Comparison of ENCODE assay signal across 21 mouse cellular contexts in the genomic region with DNA sequence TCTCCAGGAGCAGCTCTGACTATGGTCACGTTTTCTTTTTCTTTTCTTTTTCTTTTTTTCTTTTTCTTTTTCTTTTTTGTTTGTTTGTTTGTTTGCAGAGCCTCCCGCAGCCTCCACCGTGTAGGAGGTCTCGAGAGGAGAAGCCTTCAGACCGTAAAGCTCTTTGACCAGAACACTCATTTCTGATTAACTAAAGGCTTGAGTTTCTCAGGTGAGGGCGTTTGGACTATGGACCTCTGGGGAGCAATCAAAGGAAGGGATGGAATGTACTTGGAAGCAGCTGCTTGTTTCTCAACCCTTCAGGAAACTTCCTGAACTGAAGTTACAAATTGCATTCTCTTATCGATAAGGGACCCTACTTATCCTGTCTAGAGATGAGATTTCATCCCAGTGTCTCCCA.
DNase-seq lines count a peak whose midpoint lies in the region; ATAC-seq and TF ChIP-seq lines count a peak whose summit lies in the region.
"Had no signal": no experiment of that assay in that cellular context is flagged by ENCODE, and none has a peak within 500 bp of the region (broad histone marks: within the 10 kb centered on the region; RNA-seq: fewer than 3 reads in every experiment).

No protein-coding gene starts in this region.

- no peaks in the 10 kb centered on the region for H3K9me3 ChIP-seq in lung, embryonic 16.5 days (ENCODE audit: control insufficient read depth, low read length)
- no peaks in the 10 kb centered on the region for H3K9me3 ChIP-seq in lung, postnatal 0 days (ENCODE audit: low read length)
- H3K9me3 ChIP-seq in kidney, postnatal 0 days (replicated peaks; ENCODE audit: low read length), result no peaks in the 10 kb centered on the region
- no peaks in the 10 kb centered on the region for H3K9me3 ChIP-seq in stomach, embryonic 14.5 days (ENCODE audit: control insufficient read depth, low read depth, low read length)
- H3K9me3 ChIP-seq in midbrain, embryonic 11.5 days (ENCODE audit: control insufficient read depth, low read length), result no peaks in the 10 kb centered on the region
- H3K9me3 ChIP-seq: embryonic facial prominence, embryonic 15.5 days; forebrain, embryonic 10.5 days; heart, embryonic 13.5 days; limb, embryonic 13.5 days; liver, embryonic 13.5 days; midbrain, embryonic 13.5 days had no signal

- WGBS in lung, embryonic 16.5 days, result 30% methylated on average over 7 of the region's 7 CpGs
- 28% methylated on average over 7 of the region's 7 CpGs for WGBS in lung, postnatal 0 days
- 24% methylated on average over 7 of the region's 7 CpGs for WGBS in kidney, postnatal 0 days
- 54% methylated on average over 7 of the region's 7 CpGs for WGBS in stomach, embryonic 14.5 days
- 79% methylated on average over 7 of the region's 7 CpGs for WGBS in midbrain, embryonic 11.5 days

- no peak overlapping the region for H3K9ac ChIP-seq in lung, embryonic 16.5 days (ENCODE audit: low read length)
- H3K9ac ChIP-seq in lung, postnatal 0 days (replicated peaks; ENCODE audit: low read depth), result no peak overlapping the region
- no peak overlapping the region for H3K9ac ChIP-seq in kidney, postnatal 0 days (ENCODE audit: low read depth, low read length)
- no peak overlapping the region for H3K9ac ChIP-seq in stomach, embryonic 14.5 days (replicated peaks; ENCODE audit: low read depth, low read length)
- no peak overlapping the region for H3K9ac ChIP-seq in midbrain, embryonic 11.5 days (ENCODE audit: low read length)
- H3K9ac ChIP-seq: embryonic facial prominence, embryonic 15.5 days; heart, embryonic 13.5 days; hindbrain, embryonic 14.5 days; limb, embryonic 13.5 days; liver, embryonic 13.5 days; midbrain, embryonic 13.5 days had no signal

- H3K4me2 ChIP-seq in lung, embryonic 16.5 days (ENCODE audit: low read depth, low read length), result no peak overlapping the region
- no peak overlapping the region for H3K4me2 ChIP-seq in lung, postnatal 0 days (replicated peaks; ENCODE audit: low read depth, low read length)
- no peak overlapping the region for H3K4me2 ChIP-seq in kidney, postnatal 0 days (ENCODE audit: low read length)
- no peak overlapping the region for H3K4me2 ChIP-seq in stomach, embryonic 14.5 days (replicated peaks; ENCODE audit: low read depth, low read length)
- H3K4me2 ChIP-seq in midbrain, embryonic 11.5 days, result no peak overlapping the region
- H3K4me2 ChIP-seq: embryonic facial prominence, embryonic 15.5 days; heart, embryonic 13.5 days; hindbrain, embryonic 14.5 days; limb, embryonic 13.5 days; liver, embryonic 13.5 days; midbrain, embryonic 13.5 days had no signal

- no peak for TF ChIP-seq EP300 in lung, postnatal 0 days (IDR thresholded peaks at IDR 0.05)

- ATAC-seq in lung, embryonic 16.5 days (ENCODE audit: low read depth), result peak; percentile 31; the same call in 1 of the 2 replicates
- ATAC-seq in lung, postnatal 0 days, result no peak
- peak; percentile 74; the same call in 1 of the 2 replicates for ATAC-seq in kidney, postnatal 0 days (replicated peaks; ENCODE audit: low FRiP score, low read depth)
- ATAC-seq in stomach, embryonic 14.5 days (ENCODE audit: insufficient number of reproducible peaks, insufficient read depth, low FRiP score, low read depth), result 0 out of 2 replicates have a peak, but pooled peaks have one; percentile 49
- no peak for ATAC-seq in frontal cortex, adult (ENCODE audit: low TSS enrichment)
- ATAC-seq in midbrain, embryonic 11.5 days (ENCODE audit: low FRiP score), result no peak
- ATAC-seq: midbrain, embryonic 13.5 days had no signal

- DNase-seq in lung, postnatal 0 days (ENCODE audit: low spot score), result no peak
- peak; percentile 46 for DNase-seq in kidney, postnatal 0 days (ENCODE audit: low spot score)
- no peak for DNase-seq in thymus, postnatal 36 days
- DNase-seq in midbrain, embryonic 11.5 days (ENCODE audit: low spot score, missing footprints), result no peak
- DNase-seq: adrenal gland, postnatal 36 days; cerebellum, adult 11-12 months; cerebellum, postnatal 25 days; gastrocnemius, postnatal 10 days; heart, postnatal 36 days; liver, embryonic 13.5 days; lung, postnatal 10 days had no signal

- no peaks in the 10 kb centered on the region for H3K4me1 ChIP-seq in lung, embryonic 16.5 days (replicated peaks; ENCODE audit: control insufficient read depth, insufficient read depth, low read length)
- no peaks in the 10 kb centered on the region for H3K4me1 ChIP-seq in lung, postnatal 0 days (ENCODE audit: insufficient read depth, low read depth, low read length)
- H3K4me1 ChIP-seq in kidney, postnatal 0 days (replicated peaks; ENCODE audit: insufficient read depth, low read length), result no peaks in the 10 kb centered on the region
- H3K4me1 ChIP-seq in stomach, embryonic 14.5 days (ENCODE audit: control insufficient read depth, insufficient read depth, low read length), result no peaks in the 10 kb centered on the region
- H3K4me1 ChIP-seq in midbrain, embryonic 11.5 days (ENCODE audit: control insufficient read depth, insufficient read depth, low read length), result no peaks in the 10 kb centered on the region; the same call in 1 of the 2 replicates
- H3K4me1 ChIP-seq: forebrain, embryonic 10.5 days; limb, embryonic 13.5 days had no signal

- H3K4me3 ChIP-seq in lung, embryonic 16.5 days (ENCODE audit: low read length), result no peak overlapping the region
- no peak overlapping the region for H3K4me3 ChIP-seq in lung, postnatal 0 days (ENCODE audit: low read depth, low read length)
- no peak overlapping the region for H3K4me3 ChIP-seq in kidney, postnatal 0 days (replicated peaks; ENCODE audit: low read depth, low read length)
- no peak overlapping the region for H3K4me3 ChIP-seq in stomach, embryonic 14.5 days (ENCODE audit: low read depth, low read length)
- H3K4me3 ChIP-seq in midbrain, embryonic 11.5 days (ENCODE audit: low read depth, low read length), result no peak overlapping the region
- H3K4me3 ChIP-seq: embryonic facial prominence, embryonic 15.5 days; forebrain, embryonic 10.5 days; heart, embryonic 13.5 days; limb, embryonic 13.5 days; liver, embryonic 13.5 days; midbrain, embryonic 13.5 days; myocyte had no signal

- no peak overlapping the region for H3K27ac ChIP-seq in lung, embryonic 16.5 days (ENCODE audit: low read length)
- no peak overlapping the region for H3K27ac ChIP-seq in lung, postnatal 0 days (ENCODE audit: low read length)
- H3K27ac ChIP-seq in kidney, postnatal 0 days, result peak overlapping the region; percentile 70
- no peak overlapping the region for H3K27ac ChIP-seq in stomach, embryonic 14.5 days (ENCODE audit: low read length)
- H3K27ac ChIP-seq in midbrain, embryonic 11.5 days (ENCODE audit: low read depth, low read length), result no peak overlapping the region
- H3K27ac ChIP-seq: embryonic facial prominence, embryonic 15.5 days; forebrain, embryonic 10.5 days; heart, embryonic 13.5 days; hindbrain, embryonic 14.5 days; limb, embryonic 13.5 days; liver, embryonic 13.5 days; midbrain, embryonic 13.5 days had no signal

- no peak for TF ChIP-seq CTCF in lung, postnatal 0 days (IDR thresholded peaks at IDR 0.05)
- TF ChIP-seq CTCF in kidney, postnatal 0 days (IDR thresholded peaks at IDR 0.05; ENCODE audit: low read depth), result no peak

- no peaks in the 10 kb centered on the region for H3K27me3 ChIP-seq in lung, embryonic 16.5 days (ENCODE audit: control insufficient read depth, insufficient read depth, low read depth, low read length)
- H3K27me3 ChIP-seq in lung, postnatal 0 days (replicated peaks; ENCODE audit: insufficient read depth, low read length), result no peaks in the 10 kb centered on the region
- H3K27me3 ChIP-seq in kidney, postnatal 0 days (ENCODE audit: insufficient read depth, low read length), result no peaks in the 10 kb centered on the region
- H3K27me3 ChIP-seq in stomach, embryonic 14.5 days (ENCODE audit: control insufficient read depth, insufficient read depth, low read length), result no peaks in the 10 kb centered on the region
- no peaks in the 10 kb centered on the region for H3K27me3 ChIP-seq in midbrain, embryonic 11.5 days (ENCODE audit: control insufficient read depth, insufficient read depth, low read length)
- H3K27me3 ChIP-seq: embryonic facial prominence, embryonic 15.5 days; limb, embryonic 13.5 days; liver, embryonic 13.5 days; midbrain, embryonic 13.5 days had no signal

- H3K36me3 ChIP-seq in lung, embryonic 16.5 days (ENCODE audit: control insufficient read depth, insufficient read depth, low read length), result no peaks in the 10 kb centered on the region
- no peaks in the 10 kb centered on the region for H3K36me3 ChIP-seq in lung, postnatal 0 days (ENCODE audit: insufficient read depth, low read length)
- no peaks in the 10 kb centered on the region for H3K36me3 ChIP-seq in kidney, postnatal 0 days (ENCODE audit: insufficient read depth, low read length)
- H3K36me3 ChIP-seq in stomach, embryonic 14.5 days (ENCODE audit: control insufficient read depth, insufficient read depth, low read length), result no peaks in the 10 kb centered on the region
- H3K36me3 ChIP-seq in midbrain, embryonic 11.5 days (ENCODE audit: control insufficient read depth, insufficient read depth, low read length), result no peaks in the 10 kb centered on the region
- H3K36me3 ChIP-seq: embryonic facial prominence, embryonic 15.5 days; forebrain, embryonic 10.5 days; heart, embryonic 13.5 days; limb, embryonic 13.5 days; liver, embryonic 13.5 days; midbrain, embryonic 13.5 days had no signal

Comparison
In these comparisons a context has a peak if more than half of its experiments do, and no peak if none do; other contexts are left out.
1. ATAC-seq: peak in lung, embryonic 16.5 days (single experiment), kidney, postnatal 0 days (single experiment) and stomach, embryonic 14.5 days (single experiment); none in lung, postnatal 0 days (single experiment), frontal cortex, adult (single experiment) and midbrain, embryonic 11.5 days (single experiment).